In the genomic region with DNA sequence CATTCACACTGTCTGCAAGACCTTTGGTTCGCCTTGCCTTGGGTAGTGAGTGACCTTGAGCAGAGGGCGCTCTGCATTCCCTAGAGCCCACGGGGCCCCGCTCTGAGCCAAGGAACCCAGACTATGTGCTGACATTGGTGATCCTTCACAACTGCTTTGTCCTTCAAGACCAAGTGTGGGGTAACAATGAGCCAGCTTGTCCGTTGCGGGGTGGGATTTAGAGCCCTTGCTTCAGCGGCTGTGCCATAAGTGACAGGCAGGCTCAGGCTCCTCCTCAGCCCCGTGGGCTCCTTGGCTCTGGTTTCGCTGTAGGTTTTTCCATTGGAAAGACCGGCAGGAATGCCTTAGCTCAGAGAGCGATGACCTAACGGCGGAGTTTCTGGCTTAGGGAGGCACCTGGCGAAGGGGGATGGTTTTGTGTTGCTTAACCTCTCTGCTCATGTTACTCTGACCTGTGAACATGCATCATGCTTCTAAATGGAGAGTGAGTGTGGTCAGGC, we compare ENCODE assay signal across 11 mouse cellular contexts.
DNase-seq lines count a peak whose midpoint lies in the region; ATAC-seq and TF ChIP-seq lines count a peak whose summit lies in the region.
"Had no signal": no experiment of that assay in that cellular context is flagged by ENCODE, and none has a peak within 500 bp of the region (broad histone marks: within the 10 kb centered on the region; RNA-seq: fewer than 3 reads in every experiment).

No protein-coding gene starts in this region.

- H3K9me3 ChIP-seq in hindbrain, postnatal 0 days (ENCODE audit: low read length): no peaks in the 10 kb centered on the region
- H3K9me3 ChIP-seq in intestine, postnatal 0 days (ENCODE audit: control insufficient read depth): no peaks in the 10 kb centered on the region

- ATAC-seq in hindbrain, postnatal 0 days: peak; percentile 44
- no peak for ATAC-seq in CD4-positive, CD25-positive, alpha-beta regulatory T cell, adult 4 months
- ATAC-seq in intestine, postnatal 0 days: no peak

- 0 out of 2 replicates have a peak, but pooled peaks cover 3% of the 10 kb centered on the region for H3K4me1 ChIP-seq in hindbrain, postnatal 0 days (ENCODE audit: insufficient read depth, low read length)
- H3K4me1 ChIP-seq in intestine, postnatal 0 days (replicated peaks; ENCODE audit: control insufficient read depth, insufficient read depth, low read length): no peaks in the 10 kb centered on the region

- H3K27ac ChIP-seq in hindbrain, postnatal 0 days: peak overlapping the region; percentile 36
- H3K27ac ChIP-seq in intestine, postnatal 0 days (ENCODE audit: low read depth, low read length): no peak overlapping the region

- H3K36me3 ChIP-seq in hindbrain, postnatal 0 days (ENCODE audit: insufficient read depth, low read length): no peaks in the 10 kb centered on the region
- H3K36me3 ChIP-seq in intestine, postnatal 0 days (ENCODE audit: control insufficient read depth, insufficient read depth): no peaks in the 10 kb centered on the region

- H3K9ac ChIP-seq in hindbrain, postnatal 0 days (replicated peaks; ENCODE audit: low read length): no peak overlapping the region
- H3K9ac ChIP-seq in intestine, postnatal 0 days (ENCODE audit: low read depth, low read length): no peak overlapping the region

- peak; percentile 33 to 35 for DNase-seq in cerebellum, postnatal 10 days
- no peak for DNase-seq in cerebellum, adult 9-10 months
- DNase-seq in ES-CJ7 (ENCODE audit: low read depth, low spot score): peak; percentile 50
- DNase-seq in gastrocnemius, postnatal 25 days: peak; percentile 72
- peak; percentile 56 for DNase-seq in hindbrain, postnatal 0 days (ENCODE audit: low spot score)
- DNase-seq in frontal cortex, postnatal 14 days (ENCODE audit: low spot score in 2 of 2): no peak
- DNase-seq: B cell, adult 2 months; lung, postnatal 4 days; right cerebral cortex, adult 18-20 months had no signal

- H3K4me3 ChIP-seq in hindbrain, postnatal 0 days (ENCODE audit: low read length): no peak overlapping the region
- no peak overlapping the region for H3K4me3 ChIP-seq in intestine, postnatal 0 days (ENCODE audit: low read depth, low read length)

- no peak for TF ChIP-seq CTCF in hindbrain, postnatal 0 days (IDR thresholded peaks at IDR 0.05; ENCODE audit: low read depth)
- TF ChIP-seq CTCF in intestine, postnatal 0 days (IDR thresholded peaks at IDR 0.05; ENCODE audit: low read depth): no peak

- no peak overlapping the region for H3K4me2 ChIP-seq in hindbrain, postnatal 0 days (ENCODE audit: low read depth, low read length)
- H3K4me2 ChIP-seq in intestine, postnatal 0 days (replicated peaks; ENCODE audit: low read depth): no peak overlapping the region

- no peaks in the 10 kb centered on the region for H3K27me3 ChIP-seq in hindbrain, postnatal 0 days (ENCODE audit: insufficient read depth, low read length)
- no peaks in the 10 kb centered on the region for H3K27me3 ChIP-seq in intestine, postnatal 0 days (replicated peaks; ENCODE audit: control insufficient read depth, insufficient read depth, low read length)

- 59% methylated on average over 14 of the region's 14 CpGs for WGBS in hindbrain, postnatal 0 days
- 84% methylated on average over 14 of the region's 14 CpGs for WGBS in intestine, postnatal 0 days

Comparison
In these comparisons a context has a peak if more than half of its experiments do, and no peak if none do; other contexts are left out.
1. DNase-seq: peak in cerebellum, postnatal 10 days (2 of 2), ES-CJ7 (single experiment), gastrocnemius, postnatal 25 days (single experiment) and hindbrain, postnatal 0 days (single experiment); none in cerebellum, adult 9-10 months (single experiment) and frontal cortex, postnatal 14 days (0 of 2).